Mouse (Mus musculus) brain, embryonic 18.5 days (tissue): ENCODE data around the gene Aifm1.

ENCODE experiments used
- DNase-seq: peaks from one replicate; pipeline ENCODE4 v3.0.0-alpha.2; 2012; ENCODE audit warnings: low read depth, low spot score

Aifm1 gene

DNA sequence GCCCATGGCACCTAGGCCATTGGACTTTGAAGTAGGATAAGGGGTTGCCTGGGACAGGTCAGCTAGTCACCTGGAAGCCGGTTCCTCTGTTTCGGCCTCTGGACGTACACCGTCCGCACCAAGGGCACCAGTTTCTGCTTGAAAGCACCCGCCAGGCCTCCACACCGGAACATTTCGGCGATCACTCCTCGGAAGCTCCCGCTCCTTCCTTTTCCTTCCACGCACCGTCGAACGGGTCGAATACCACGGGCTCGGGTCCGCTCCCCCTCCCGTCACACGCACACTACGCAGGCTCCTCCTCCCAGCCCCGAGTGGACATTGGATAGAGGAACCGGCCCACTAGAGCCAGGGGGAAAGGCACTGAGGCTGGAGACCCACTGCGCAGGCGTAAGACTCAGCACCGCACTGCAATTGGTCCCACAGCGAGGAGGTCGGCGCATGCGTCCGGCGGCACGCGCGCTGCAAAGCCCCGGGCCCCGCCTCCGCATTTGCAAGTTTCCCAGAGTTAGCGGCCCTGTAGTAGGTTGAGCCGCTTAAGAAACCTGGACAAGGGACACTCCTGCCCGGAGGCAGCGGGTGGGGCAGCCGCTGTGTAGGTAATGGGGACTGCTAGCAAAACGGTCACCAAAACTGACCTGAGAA, at the start of gene Aifm1:
Gene Aifm1 (minus strand): TSS at position 398 of the 642 bp plus-strand sequence.
- peak; percentile 82 for DNase-seq

DNA sequence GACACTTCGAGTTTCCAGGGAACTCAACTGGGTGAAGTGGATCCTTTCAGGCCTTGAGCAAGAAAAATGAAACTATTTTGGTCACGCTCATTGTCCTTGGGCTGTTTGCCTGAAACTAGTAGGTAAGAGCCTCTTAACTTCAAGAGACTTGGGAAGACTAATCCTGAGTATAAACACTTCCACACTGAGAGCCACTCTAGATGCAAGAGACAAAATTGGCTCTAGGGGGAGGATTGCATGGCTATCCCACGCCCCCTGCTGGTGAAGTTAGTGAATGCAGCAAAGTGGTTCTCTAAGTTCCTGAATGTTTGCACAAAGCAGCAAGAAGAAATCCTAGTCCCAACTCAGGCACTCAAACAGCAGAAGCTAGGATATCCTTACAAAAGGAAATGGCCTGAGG, 18.8 kb upstream of the Aifm1 start:
- DNase-seq: no peak

DNA sequence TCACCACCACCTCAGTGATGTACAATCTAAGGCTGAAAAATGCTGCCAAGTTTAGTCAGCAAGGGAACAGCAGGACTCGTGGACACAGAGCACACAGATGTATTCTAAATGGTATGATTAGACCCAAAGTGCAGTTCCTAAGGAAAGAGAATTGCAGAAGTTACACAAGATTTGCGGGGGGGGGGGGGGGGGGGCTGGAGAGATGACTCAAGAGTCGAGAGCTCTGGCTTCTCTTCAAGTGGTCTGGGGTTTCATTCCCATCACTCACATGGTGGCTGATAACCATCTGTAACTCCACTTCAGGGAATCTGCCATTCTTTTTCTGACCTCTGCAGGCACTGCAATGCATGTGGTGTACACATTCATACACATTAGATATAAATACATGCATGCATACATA, 13.1 kb upstream of the Aifm1 start:
- no peak for DNase-seq

DNA sequence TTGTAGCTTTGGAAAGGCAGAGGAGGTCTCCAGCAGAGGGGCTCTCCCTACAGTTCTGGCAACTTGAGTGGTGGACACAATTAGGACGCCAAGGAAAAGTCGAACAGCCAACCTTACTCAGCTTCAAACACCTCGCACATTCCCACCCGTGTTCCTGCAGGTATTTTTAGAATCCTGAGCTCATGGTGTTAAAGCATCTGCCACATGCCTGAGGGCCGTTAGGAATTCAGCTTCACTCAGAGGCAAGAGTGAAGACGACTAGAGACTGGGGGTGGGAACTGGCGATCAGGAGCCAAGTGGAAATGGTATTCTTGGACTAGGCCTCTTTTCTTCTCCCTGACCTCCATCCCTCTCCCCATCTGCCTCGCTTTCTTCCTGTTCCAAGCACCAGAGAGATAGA, 12.5 kb upstream of the Aifm1 start:
- no peak for DNase-seq

DNA sequence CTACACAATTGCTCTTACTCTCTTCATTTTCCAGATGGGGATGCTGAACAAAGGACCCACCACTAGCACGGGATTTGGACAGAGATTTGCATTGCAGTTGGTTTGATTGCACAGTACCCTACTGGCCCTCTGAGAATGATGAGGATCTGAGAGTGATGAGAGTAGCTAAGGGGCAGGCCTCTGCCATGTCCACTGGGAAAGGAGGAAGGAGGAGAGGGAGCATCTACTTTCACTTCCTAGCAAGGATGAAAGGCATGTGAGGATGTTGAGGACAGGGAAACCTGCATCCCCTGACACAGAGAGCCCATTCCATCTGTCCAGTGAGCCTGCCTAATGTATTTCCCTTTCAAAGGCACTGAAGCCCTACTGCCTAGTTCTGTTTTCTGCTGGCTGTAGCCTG, 12.0 kb upstream of the Aifm1 start:
- DNase-seq: no peak

DNA sequence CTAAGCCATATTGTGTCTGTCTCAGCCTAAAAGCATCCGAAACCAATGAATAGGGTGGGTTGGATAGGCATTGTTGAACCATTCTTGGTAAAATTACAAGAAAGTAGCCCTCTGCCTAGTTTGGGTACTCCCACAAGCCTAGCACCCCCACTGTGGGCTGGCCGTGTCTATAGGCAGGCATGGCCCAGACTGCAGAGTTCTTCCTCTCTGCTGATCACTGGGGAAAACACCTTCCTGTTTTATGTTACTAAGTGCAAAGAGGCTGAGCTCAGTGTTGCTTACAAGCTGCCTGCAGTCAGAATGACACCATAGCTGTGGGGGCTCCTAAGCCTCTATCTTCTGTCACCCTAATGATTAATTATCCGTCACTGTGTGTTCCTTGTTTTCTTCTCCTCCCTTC, 10.1 kb upstream of the Aifm1 start:
- no peak for DNase-seq

DNA sequence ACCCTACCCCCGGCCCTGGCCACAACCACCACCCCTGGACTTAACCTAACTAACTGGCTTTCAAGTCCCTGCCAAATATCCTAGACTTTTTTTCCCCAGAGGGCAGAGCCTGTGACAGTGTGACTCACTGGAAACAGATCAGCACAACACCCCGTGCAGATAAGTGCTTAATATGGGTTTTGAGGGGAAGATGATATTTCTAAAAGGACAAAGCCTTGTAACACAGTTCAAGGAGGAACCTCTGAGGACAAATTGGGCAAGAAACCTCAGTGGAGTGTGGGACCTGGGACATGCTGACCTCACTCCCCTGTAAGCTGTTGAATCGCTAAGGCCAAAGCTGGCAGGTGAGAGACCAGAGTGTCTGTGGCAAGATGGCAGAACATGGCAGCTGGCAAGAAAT, 8.3 kb upstream of the Aifm1 start:
- DNase-seq: no peak

DNA sequence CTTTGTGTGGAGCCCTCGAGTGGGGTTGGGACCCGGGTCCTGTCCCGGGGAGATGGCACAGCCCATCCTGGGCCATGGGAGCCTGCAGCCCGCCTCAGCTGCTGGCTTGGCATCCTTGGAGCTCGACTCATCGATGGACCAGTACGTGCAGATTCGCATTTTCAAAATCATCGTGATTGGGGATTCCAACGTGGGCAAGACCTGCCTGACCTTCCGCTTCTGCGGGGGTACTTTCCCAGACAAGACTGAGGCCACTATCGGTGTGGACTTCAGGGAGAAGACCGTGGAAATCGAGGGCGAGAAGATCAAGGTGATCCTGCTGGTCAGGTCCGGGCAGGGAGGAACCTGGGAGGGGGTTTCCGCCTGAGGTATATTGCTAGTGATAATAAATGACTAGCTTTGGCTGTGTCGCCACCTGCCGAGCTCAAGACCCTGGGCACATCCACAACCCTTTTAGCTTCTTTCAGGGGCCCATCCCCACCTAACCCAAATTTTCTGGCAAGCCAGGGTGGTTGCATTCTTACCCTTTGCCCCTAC, 6.3 kb upstream of the Aifm1 start:
- DNase-seq: no peak

DNA sequence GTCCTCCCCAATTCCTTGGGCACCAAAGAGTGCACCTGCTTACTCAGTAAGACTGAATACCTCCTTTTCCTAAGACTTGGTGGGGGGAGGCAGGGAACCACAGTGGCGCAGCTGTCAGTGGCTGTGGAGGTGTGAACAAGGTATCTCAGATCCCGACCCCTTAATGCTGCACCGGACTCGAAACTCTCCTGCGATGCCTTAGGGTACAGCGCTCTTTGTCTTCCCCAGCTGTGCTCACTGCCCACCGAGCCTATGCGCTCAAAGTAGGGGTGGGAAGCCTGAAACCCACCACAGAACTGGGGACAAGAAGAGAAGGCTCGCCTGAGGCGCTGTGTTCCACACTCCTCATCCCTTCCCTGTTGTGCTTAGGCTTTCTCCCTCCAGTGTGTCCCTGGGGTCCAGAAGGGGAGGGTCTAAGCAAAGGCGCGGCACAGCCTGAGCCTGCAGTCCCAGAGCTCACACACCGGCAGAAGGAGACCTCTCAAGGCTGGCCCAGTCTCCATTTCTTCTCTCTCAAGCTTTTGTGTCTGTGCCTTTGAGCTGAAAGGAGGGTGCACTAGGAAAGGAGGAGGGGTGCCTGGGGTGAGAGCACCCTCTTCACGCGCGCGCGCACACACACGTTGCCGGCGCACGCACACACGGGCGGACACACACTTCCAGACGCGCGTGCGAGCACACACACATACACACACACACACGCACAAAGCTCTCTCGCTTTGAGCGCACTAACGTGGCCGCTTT, 5.6 kb upstream of the Aifm1 start, which contains the start of gene Rab33a:
Gene Rab33a (plus strand): TSS at position 478 of the 741 bp plus-strand sequence.
- DNase-seq: no peak

DNA sequence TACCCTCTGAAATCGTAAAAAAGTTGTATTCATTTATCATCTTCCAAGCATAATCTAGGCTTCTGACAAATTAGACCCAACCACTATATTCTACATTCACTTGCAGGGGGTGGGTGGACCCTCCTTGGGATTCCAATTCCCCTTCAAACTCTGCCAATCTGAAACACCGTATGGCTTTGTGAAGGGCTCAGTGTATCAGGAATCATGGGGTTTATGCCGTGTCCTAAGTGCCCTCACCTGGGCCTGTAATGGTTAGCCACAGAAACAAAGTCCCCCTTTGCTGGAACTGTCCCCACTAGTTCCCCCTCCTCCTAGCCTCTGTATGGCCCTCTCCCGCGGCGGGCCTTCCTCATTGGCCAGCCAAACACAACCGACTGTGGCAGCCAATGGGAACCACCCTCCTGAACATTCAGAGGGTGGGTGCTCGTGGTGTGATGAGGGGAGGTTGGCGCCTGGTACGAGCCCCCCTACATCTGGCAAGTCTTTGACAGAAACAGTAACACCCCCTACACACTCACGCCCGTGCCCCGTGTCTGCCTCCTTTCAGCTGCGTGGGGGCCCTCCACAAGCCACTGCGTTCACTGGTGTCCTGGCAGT, 4.9 kb upstream of the Aifm1 start:
- peak; percentile 86 for DNase-seq

DNA sequence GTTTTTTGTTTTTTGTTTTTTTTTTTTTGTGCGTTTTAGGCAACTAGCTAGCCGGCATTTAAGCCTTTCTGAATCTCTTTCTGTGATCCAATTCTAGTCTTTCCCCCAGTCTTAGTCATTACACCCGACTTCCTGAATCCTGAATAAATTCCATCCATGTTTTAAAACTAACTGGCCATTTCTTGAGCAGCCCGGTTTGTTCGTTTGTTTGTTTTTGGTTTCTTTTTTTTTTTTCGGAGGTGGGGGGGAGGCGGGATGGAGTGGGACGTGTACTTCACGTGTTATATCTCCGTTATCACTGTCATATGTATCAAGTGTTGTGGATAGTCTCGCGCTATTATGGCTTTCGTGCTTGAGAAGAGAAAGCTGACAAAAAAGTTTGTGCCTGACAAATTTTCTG, 461 bp upstream of the Aifm1 start:
- DNase-seq: no peak

DNA sequence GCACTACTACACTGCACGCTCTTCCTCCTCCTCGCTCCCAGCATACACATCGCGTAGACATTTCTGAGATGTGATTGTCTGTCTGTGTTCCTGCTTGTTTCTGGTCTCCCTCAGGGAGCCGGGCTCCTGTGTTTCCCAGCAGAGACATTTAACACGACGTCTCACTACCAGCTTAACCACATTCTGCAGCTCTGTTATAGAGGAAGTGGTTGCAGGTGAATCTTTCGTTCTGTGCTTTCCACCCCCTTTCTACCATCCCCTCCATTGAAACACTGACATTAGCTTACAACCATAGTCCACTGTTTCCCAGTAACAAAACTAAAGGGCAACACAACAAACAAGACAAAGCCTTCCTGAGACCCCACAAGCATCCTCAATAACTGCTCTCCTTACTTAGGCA, 19.6 kb downstream of the Aifm1 start:
- no peak for DNase-seq

DNA sequence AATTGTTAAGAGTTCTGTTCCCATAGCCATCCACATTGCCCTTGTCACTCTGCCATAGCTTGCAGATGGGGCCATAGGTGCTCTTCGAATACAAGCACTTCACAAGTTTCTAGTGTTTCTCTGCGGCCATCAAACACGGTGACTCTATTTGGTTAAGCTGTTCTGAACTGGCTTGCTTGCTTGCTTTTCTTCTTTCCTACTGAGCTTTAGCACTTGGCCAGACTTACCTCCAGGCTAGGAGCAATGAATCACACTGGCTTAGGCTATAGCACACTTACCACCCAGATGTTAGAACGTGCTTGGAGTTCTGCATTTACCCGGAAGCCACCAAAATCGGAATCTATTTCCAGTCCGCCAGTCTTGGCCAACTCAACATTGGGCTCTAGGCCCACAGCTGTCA, 31.7 kb downstream of the Aifm1 start:
- no peak for DNase-seq

DNA sequence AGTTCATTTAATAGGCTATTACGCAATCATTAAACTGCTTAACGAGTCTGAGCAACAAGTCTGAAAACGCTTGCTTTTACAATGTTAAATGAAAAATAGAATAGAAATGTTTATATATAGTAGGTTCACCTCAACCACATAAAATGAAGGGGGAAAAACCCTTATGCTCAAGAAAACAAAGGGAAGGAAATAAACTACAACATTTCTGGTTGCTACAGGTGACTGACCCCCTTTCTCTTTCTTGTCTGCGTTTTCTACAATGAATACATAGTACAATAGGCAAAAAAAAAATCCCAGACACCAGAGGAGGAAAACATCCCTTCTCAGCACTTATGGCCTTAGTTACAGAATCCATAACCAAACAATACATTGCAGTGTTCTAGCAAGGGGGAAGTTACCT, 32.3 kb downstream of the Aifm1 start:
- no peak for DNase-seq

DNA sequence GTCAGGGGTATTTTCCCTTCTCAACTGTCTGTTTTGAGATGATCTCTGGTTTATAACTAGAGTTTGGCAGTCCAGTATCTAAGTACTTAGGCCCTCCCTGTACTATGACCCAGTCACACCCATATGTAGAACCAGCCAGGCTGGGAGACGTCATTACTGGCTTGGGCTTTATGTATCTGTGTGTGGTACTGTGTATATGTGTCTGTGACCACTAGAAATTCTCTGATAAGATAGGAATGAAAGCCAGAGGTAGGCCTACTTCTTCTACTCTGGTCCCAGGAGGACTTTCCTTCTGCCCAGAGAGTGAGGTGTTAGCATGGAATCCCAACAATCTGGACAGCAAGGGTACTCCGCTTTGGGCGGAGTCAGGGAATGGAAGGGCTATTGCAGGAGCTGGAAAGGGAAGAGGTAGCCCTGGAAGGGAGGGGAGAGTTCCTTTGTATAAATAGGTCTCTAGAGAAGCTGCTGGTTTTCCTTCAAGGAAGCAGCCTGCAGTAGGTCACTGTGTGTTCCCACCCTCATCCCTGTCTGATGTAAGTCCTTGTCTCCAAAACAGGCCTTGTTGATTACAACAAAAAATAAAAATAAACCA, 45.9 kb downstream of the Aifm1 start:
- no peak for DNase-seq

DNA sequence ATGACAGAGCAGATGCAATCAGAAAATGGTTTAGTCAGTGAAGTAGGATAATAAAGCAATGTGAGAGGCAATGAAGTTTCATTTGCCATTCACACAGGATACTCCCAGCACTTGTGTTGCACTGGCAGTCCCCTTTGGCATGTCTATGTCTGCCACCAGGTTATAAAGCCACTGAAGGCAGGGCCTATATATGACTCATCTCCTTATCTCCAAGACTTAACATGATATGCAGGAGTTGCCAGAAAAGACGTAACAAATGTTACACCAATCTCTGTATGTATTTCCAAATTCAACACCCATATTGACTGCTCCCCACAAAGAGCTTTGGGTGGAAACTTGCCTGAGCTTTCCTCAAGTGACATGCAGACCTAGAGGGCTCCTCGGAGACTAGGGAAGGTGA, 47.2 kb downstream of the Aifm1 start:
- DNase-seq: no peak

DNA sequence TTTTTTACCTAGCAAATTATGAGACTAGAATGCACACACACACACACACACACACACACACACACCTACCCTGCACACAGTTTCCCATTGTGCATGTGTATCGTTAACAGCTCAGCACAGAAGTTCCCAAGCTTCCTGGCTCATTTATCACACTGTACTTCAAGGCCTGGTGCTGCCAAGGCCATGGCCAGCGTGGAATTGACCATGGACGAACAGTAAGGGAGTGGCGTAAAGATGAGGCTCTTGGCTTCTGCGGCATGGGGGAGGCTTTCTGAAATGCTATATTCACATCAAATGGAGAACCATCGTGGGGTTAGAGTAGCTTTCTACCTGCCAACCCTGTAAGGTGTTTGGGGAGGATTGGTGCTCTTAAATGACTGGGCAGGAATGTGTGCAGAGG, 48.9 kb downstream of the Aifm1 start:
- no peak for DNase-seq

DNA sequence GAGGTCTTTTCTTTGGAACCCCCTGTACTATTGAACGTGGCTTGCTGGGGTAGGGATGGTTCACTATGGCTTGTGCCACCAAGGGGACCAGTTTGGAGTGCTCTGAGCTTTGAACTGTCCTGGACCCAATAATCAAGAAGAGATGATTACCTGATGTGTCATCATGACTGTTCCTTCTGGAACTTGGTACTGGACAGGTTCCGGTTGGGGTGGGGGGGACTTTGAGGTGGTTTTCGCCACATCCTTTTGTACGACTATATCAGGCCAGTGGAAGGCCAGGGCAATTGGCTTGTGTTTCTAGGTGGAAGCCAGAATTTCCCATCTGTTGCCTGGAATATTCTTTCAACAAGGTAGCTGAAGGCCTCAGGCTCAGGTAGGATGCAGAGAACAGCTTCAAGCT, 49.7 kb downstream of the Aifm1 start:
- DNase-seq: no peak

DNA sequence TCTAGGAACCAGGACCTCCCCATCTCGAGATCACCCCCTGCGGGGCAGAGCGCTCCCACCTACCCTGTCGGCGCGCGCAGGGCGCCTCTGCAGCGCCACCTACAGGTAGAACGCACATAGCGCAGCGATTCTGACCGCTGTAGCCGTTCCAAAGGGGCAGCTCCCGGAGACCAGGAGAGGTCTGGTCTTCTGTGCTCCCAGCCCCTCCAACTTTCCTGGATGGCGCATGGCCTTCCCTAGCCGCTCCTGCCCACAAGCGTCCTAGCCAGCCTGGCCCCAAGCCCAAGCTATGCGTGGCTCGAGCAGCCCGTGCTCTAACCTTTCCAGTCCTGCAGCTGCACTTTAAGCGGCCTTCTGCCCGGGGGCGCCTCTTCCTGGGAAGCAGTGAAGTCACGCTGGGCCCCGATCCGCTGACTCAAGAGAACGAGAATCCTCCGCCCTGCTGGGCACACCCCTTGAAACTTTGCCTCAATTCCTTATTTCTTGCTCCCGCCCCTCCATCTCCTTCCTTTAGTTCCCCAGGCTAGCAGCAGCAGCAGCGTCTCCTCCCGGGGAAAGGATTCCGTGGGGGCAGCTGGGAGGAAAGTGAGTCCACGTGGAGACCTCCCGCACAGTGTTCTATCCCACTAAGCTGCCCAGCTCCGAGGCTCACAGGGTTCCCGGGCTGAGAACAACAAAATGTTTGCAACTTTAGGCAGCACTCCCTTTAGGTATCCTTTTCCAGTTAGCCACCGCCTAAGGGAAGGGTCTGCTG, 50.4 kb downstream of the Aifm1 start, which contains the start of gene Elf4:
Gene Elf4 (minus strand): TSS at position 379 of the 754 bp plus-strand sequence.
- DNase-seq: no peak

DNA sequence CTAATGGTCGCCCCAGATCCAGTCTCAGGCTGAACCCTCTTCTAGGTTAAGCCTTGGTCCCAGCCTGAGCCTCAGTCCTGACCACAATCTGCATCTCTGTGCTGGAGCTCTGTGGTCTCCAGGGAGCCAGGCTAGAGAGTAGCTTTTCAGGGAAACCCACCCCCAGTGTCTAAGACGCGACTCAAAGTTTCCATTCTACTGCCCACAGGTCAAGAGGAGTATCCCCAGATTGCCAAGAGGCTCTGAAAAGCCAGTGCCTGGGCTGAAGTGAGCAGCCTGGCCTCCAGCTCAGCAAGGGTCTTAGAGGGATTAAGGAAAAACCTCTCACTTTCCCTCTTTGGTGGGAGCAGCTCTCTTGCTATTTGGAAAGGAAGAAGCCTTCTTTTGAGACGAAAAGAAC, 51.1 kb downstream of the Aifm1 start:
- DNase-seq: no peak

DNA sequence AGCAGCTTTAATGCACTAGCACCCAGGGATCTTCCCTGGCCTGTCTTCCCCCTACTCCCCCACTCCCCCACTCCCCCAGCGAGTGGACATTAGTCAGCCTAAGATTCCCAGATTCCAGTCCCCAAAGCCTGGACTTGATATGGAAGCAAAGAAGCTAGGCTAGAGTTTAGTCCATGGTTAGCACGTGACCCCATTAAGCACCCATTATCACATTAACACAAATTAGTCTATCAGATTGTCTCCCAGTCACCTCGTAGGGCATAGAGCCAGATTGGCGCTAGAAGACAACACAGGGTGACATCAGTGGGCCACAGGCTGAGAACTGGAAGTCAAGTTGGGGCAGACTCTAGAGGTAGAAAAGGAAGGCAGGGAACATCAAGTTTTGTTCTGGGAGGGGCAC, 52.4 kb downstream of the Aifm1 start:
- no peak for DNase-seq

DNA sequence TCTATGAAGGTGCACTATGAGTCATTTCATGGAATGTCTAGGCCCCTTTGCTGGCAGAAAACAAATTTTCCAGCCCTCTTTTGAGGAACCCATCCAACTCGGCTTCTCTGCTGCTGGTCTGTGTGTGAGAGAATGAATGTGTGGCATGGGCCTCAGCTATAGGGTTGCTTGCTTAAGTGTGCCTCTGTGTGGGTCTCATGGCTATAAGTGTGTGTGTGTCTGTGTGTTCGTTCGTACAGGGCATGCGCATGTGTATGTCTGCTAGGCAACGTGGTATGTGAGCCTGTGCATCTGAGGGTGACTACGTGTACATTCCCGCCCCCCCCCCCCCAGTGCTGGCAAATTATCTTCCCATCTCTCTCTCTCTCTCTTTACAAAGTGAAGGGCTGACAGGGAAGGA, 52.9 kb downstream of the Aifm1 start:
- DNase-seq: no peak
